Mouse (Mus musculus): ENCODE results near the gene Banp. TPM values are rescaled to one million over a fixed set of nuclear protein-coding genes. Genes with fewer than 3 reads are reported as not detected.

The Banp gene
- polyA plus RNA-seq, 1 experiment from 2014 or later: 45.2 TPM

GRCm38 (mm10) chr8:121934923-121935322, 14.6 kb upstream of the Banp start:
- POLR2A ChIA-PET: interaction anchor here (0.6 to 1.2 kb wide), 2 partner anchors 13 to 1506 kb away, joined by 4 to 8 read pairs; no protein-coding TSS in a partner anchor
- in situ Hi-C loops (cut with MboI; ENCODE audit: low pct_unique_long_range_greater_than_20kb): loop anchor here (25.0 kb wide), 1 partner anchor 223 kb away; no protein-coding TSS in a partner anchor
- TF ChIP-seq CTCF (IDR thresholded peaks at IDR 0.05): no peak
- no peak for ATAC-seq
- CTCF ChIA-PET: interaction anchor here (0.6 to 2.5 kb wide), 11 partner anchors 9 to 84 kb away, joined by 3 to 12 read pairs (median 4); no protein-coding TSS in a partner anchor
- no peaks in the 10 kb centered on the region for H3K27me3 ChIP-seq
- no peak for DNase-seq (ENCODE audit: low read depth, low spot score)

- in situ Hi-C loops (cut with MboI; ENCODE audit: low pct_unique_long_range_greater_than_20kb): loop anchor here (25.0 kb wide), 1 partner anchor 223 kb away; no protein-coding TSS in a partner anchor
- DNase-seq (ENCODE audit: low read depth, low spot score) (no peak), ATAC-seq (peak; percentile 37)
- POLR2A ChIA-PET: interaction anchor here (1.2 kb wide), 1 partner anchor 12 kb away, joined by 4 read pairs; no protein-coding TSS in a partner anchor
- TF ChIP-seq CTCF (IDR thresholded peaks at IDR 0.05): no peak
- H3K27me3 ChIP-seq: no peaks in the 10 kb centered on the region
- CTCF ChIA-PET: interaction anchor here (0.9 to 2.5 kb wide), 7 partner anchors 8 to 85 kb away, joined by 3 to 12 read pairs (median 4); no protein-coding TSS in a partner anchor
These were observed 13.9 kb upstream of the Banp start for GRCm38 (mm10) chr8:121935341-121936294.

- in situ Hi-C loops (cut with MboI; ENCODE audit: low pct_unique_long_range_greater_than_20kb): loop anchor here (25.0 kb wide), 1 partner anchor 224 kb away; no protein-coding TSS in a partner anchor
- H3K27me3 ChIP-seq: no peaks in the 10 kb centered on the region
- ChIA-PET CTCF (no interaction called here), POLR2A (no interaction called here)
- TF ChIP-seq CTCF (IDR thresholded peaks at IDR 0.05): no peak
- no peak for ATAC-seq
- no peak for DNase-seq (ENCODE audit: low read depth, low spot score)
These were observed 13.2 kb upstream of the Banp start for GRCm38 (mm10) chr8:121936391-121936790.

GRCm38 (mm10) chr8:121938732-121939131, 10.8 kb upstream of the Banp start:
- in situ Hi-C loops (cut with MboI; ENCODE audit: low pct_unique_long_range_greater_than_20kb): loop anchor here (25.0 kb wide), 1 partner anchor 226 kb away; no protein-coding TSS in a partner anchor
- ATAC-seq: no peak
- ChIA-PET POLR2A (no interaction called here), CTCF (interaction anchor here (1.7 kb wide), 1 partner anchor 89 kb away, joined by 4 read pairs; no protein-coding TSS in a partner anchor)
- no peak for TF ChIP-seq CTCF (IDR thresholded peaks at IDR 0.05)
- no peak for DNase-seq (ENCODE audit: low read depth, low spot score)
- no peaks in the 10 kb centered on the region for H3K27me3 ChIP-seq

- DNase-seq (ENCODE audit: low read depth, low spot score) (no peak), ATAC-seq (no peak)
- in situ Hi-C loops (cut with MboI; ENCODE audit: low pct_unique_long_range_greater_than_20kb): loop anchor here (25.0 kb wide), 1 partner anchor 231 kb away; no protein-coding TSS in a partner anchor
- CTCF ChIA-PET: interaction anchor here (1.1 kb wide), 1 partner anchor 8 kb away, joined by 3 read pairs; no protein-coding TSS in a partner anchor
- POLR2A ChIA-PET: no interaction called here
- TF ChIP-seq CTCF (IDR thresholded peaks at IDR 0.05): no peak
- no peaks in the 10 kb centered on the region for H3K27me3 ChIP-seq
These were observed 6.5 kb upstream of the Banp start for GRCm38 (mm10) chr8:121943057-121943540.

GRCm38 (mm10) chr8:121943716-121944115, 5.8 kb upstream of the Banp start:
- no peak for ATAC-seq
- POLR2A ChIA-PET: interaction anchor here (0.7 kb wide), 1 partner anchor 62 kb away, joined by 3 read pairs; no protein-coding TSS in a partner anchor
- DNase-seq (ENCODE audit: low read depth, low spot score): no peak
- H3K27me3 ChIP-seq: no peaks in the 10 kb centered on the region
- in situ Hi-C loops (cut with MboI; ENCODE audit: low pct_unique_long_range_greater_than_20kb): loop anchor here (25.0 kb wide), 1 partner anchor 231 kb away; no protein-coding TSS in a partner anchor
- CTCF ChIA-PET: interaction anchor here (1.1 kb wide), 1 partner anchor 9 kb away, joined by 3 read pairs; no protein-coding TSS in a partner anchor
- no peak for TF ChIP-seq CTCF (IDR thresholded peaks at IDR 0.05)

- CTCF ChIA-PET: no interaction called here
- H3K27me3 ChIP-seq: no peaks in the 10 kb centered on the region
- TF ChIP-seq CTCF (IDR thresholded peaks at IDR 0.05): no peak
- in situ Hi-C loops (cut with MboI; ENCODE audit: low pct_unique_long_range_greater_than_20kb): loop anchor here (25.0 kb wide), 1 partner anchor 233 kb away; no protein-coding TSS in a partner anchor
- DNase-seq (ENCODE audit: low read depth, low spot score) (no peak), ATAC-seq (no peak)
- POLR2A ChIA-PET: no interaction called here
These were observed 4.7 kb upstream of the Banp start, which contains the start of gene Car5a for GRCm38 (mm10) chr8:121944831-121945230. Gene Car5a (minus strand): TSS chr8:121944904.

GRCm38 (mm10) chr8:121946351-121946750, 3.2 kb upstream of the Banp start:
- ChIA-PET CTCF (no interaction called here), POLR2A (no interaction called here)
- no peak for TF ChIP-seq CTCF (IDR thresholded peaks at IDR 0.05)
- in situ Hi-C loops (cut with MboI; ENCODE audit: low pct_unique_long_range_greater_than_20kb): loop anchor here (25.0 kb wide), 1 partner anchor 234 kb away; no protein-coding TSS in a partner anchor
- no peaks in the 10 kb centered on the region for H3K27me3 ChIP-seq
- no peak for ATAC-seq
- no peak for DNase-seq (ENCODE audit: low read depth, low spot score)

GRCm38 (mm10) chr8:121947047-121947752, 2.4 kb upstream of the Banp start:
- no peaks in the 10 kb centered on the region for H3K27me3 ChIP-seq
- CTCF ChIA-PET: interaction anchor here (0.9 to 1.4 kb wide), 2 partner anchors 12 to 21 kb away, joined by 4 to 6 read pairs; no protein-coding TSS in a partner anchor
- POLR2A ChIA-PET: interaction anchor here (0.6 to 1.7 kb wide), 2 partner anchors 12 to 71 kb away, joined by 3 to 4 read pairs; no protein-coding TSS in a partner anchor
- DNase-seq (ENCODE audit: low read depth, low spot score): no peak
- no peak for ATAC-seq
- in situ Hi-C loops (cut with MboI; ENCODE audit: low pct_unique_long_range_greater_than_20kb): loop anchor here (25.0 kb wide), 1 partner anchor 235 kb away; no protein-coding TSS in a partner anchor
- no peak for TF ChIP-seq CTCF (IDR thresholded peaks at IDR 0.05)
